Mouse (Mus musculus) heart, postnatal 36 days (tissue): ENCODE results near the gene Itgam. TPM values are rescaled to one million over a fixed set of nuclear protein-coding genes. Genes with fewer than 3 reads are reported as not detected.

Experiments used
- DNase-seq, 2 experiments: peaks; one replicate each; pipeline ENCODE4 v3.0.0; 2021 to 2022
- intact Hi-C: fragments of 180-260 bp; cut with DNase I; formaldehyde crosslinking; loops from one replicate; pipeline ENCODE4 v1.15.1; 2025
- total RNA-seq, 2 experiments: library from RNA; stranded (reverse); gene quantifications; 2 replicates each; pipeline ENCODE4 v1.2.3; 2021

Itgam gene
- total RNA-seq, 2 experiments from 2014 or later, result 7.1 to 7.3 TPM

GRCm38 (mm10) chr7:128056917-128057444 lies 5.5 kb upstream of the Itgam start:
- no peak for DNase-seq
- intact Hi-C loops, result no loop called here

GRCm38 (mm10) chr7:128057860-128058259 lies 4.6 kb upstream of the Itgam start:
- intact Hi-C loops, result no loop called here
- no peak for DNase-seq

GRCm38 (mm10) chr7:128058576-128058975 lies 3.9 kb upstream of the Itgam start:
- DNase-seq, result no peak
- intact Hi-C loops, result no loop called here

- intact Hi-C loops, result no loop called here
- no peak for DNase-seq
Observed at GRCm38 (mm10) chr7:128059091-128059490, 3.3 kb upstream of the Itgam start.

- intact Hi-C loops, result no loop called here
- no peak for DNase-seq
Observed at GRCm38 (mm10) chr7:128063211-128063781, 856 bp downstream of the Itgam start.

DNA sequence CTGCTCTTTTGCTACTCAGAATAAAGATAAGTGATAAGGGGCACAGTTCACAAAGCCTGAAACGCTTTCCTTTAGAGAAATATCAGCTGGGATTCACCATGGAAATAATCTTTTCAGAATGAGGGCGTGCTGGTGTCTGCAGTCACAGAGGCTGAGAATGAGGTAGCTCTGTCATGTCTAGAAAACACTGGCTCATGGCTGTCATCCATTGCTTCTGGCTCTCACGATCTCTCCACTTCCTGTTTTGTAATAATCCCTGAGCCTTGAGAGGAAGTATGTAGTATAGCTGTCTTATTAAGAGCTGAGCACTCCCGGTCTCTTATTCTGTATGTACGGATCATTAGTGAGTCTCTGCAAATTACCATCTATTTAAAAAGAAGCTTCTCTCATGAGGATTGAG lies 3.1 kb downstream of the Itgam start:
- DNase-seq, result no peak
- intact Hi-C loops, result no loop called here

DNA sequence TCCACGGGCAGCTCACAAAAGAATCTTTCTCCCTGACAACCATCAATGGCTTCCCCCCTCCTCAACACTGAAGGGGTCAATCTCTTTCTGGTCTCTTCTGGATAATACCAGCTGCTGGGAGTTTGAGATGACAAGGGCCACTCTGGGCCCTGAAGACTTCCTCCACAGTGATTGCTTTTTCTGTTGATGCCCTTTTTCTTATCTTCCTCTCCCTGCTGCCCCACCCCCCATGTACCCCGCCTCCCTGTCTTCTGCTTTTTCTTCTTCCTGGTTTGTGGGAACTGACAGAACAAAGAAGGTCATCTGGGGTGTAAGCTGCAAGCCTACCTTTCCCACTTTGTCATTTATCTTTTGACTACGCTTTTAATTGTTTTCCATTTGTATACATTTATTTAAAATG lies 5.4 kb downstream of the Itgam start:
- DNase-seq, result peak in 1 of 2 experiments; percentile 13
- intact Hi-C loops, result no loop called here

DNA sequence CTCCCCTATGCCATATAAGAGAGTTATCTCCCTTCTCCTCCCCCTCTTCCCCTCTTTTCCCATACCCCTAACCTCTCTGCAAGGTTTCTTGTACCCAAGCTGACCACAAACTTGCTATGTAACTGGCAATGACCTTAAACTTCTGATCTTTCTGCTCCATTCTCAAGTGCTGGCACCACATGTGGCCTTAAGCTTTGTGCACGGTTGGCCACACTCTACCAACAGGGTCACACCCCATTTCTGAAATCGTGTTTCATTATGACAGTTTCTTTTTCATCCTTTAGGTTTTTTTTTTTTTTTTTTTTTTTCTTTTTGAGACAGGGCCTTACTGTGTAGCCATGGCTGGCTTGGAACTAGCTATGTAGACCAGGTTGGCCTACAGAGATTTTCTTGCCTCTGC lies 7.4 kb downstream of the Itgam start:
- DNase-seq, result no peak
- intact Hi-C loops, result no loop called here

DNA sequence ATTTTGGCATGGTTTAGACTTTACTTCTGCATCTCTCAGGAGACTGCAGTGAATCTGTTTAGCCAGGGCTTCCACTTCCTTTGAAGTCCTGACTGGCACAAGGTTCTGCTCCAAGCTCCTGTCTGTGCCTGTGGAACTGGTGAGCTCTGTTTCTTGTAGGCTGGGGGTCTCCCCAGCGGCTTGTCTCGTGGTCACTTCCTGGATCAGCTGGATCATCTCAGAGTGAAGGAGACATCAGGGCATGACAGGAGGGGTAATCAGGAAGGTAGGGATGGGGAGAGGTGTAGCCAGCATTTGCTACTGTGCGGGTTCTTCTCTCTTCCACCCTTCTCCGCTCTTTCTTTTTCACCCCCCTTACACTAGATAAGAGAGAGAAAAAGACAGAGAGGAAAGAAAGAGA lies 9.4 kb downstream of the Itgam start:
- no peak for DNase-seq
- intact Hi-C loops, result no loop called here

- intact Hi-C loops, result no loop called here
- DNase-seq, result no peak
Observed at GRCm38 (mm10) chr7:128080012-128080411, 17.6 kb downstream of the Itgam start.

DNA sequence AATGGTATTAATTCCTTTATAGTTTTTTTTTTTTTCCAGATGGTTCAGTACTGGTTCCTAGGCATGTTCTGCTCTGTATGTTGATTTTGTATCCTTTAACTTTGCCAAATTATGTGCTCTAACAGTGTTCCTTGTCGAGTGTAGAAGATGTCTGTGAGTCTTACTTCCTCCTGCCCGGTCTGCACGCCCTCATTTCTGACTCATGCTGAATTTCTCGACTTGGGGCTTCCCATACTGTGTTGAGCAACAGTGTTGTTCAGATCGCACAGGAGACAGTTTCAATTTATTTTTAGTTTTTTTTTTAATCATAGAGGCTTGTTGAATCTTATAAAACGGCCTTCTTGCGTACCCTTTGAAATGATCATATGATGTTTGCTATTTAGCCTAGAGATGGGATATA lies 26.7 kb downstream of the Itgam start:
- intact Hi-C loops, result no loop called here
- no peak for DNase-seq

- DNase-seq, result no peak
- intact Hi-C loops, result loop anchor here (2.0 kb wide), 1 partner anchor 111 kb away; no protein-coding TSS in a partner anchor
Observed at GRCm38 (mm10) chr7:128098135-128098534, 35.7 kb downstream of the Itgam start.

DNA sequence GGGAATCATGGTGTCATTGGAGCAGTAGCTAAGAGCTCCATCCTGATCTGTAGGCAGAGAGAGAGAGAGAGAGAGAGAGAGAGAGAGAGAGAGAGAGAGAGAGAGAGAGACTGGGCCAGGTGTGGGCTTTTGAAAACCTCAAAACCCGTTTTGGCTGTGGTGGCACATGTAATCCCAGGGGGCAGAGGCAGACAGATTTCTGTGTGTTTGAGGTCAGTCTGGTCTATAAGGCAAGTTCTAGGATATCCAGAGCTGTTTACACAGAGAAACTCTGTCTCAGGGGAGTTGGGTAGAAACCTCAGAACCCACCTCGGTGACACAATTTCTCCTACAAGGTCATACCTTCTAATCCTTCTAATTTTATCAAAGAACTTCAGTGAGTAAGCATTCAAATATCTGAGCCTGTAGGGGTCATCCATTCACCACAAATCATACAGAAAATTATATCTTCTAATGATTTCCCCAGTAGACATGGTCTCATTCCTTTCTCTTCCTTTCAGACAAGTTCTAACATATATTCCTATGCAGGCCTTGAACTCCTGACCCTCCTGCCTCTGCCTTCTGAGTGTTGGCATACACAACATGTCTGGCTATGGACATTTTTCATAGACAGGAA lies 38.4 kb downstream of the Itgam start:
- intact Hi-C loops, result no loop called here
- DNase-seq, result no peak

DNA sequence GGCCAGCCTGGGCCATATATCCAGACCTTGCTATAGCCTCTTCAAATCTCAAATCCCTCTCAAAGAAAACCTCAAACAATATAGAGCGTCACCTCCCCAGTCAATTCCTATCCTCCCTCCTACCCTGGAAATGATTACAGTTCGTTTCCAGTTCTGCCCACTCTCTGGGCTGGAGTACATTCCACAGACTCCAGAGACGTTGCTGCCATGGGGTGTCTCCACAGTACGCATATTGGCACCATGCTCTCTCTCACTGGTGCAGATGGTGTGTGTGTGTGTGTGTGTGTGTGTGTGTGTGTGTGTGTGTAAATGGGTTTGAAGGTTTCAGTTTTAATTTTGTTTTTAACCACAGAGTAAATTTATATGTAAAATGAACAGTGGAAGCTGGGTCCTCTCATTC lies 42.8 kb downstream of the Itgam start:
- intact Hi-C loops, result no loop called here
- no peak for DNase-seq

GRCm38 (mm10) chr7:128107462-128107861 lies 45.0 kb downstream of the Itgam start:
- intact Hi-C loops, result no loop called here
- DNase-seq, result no peak

DNA sequence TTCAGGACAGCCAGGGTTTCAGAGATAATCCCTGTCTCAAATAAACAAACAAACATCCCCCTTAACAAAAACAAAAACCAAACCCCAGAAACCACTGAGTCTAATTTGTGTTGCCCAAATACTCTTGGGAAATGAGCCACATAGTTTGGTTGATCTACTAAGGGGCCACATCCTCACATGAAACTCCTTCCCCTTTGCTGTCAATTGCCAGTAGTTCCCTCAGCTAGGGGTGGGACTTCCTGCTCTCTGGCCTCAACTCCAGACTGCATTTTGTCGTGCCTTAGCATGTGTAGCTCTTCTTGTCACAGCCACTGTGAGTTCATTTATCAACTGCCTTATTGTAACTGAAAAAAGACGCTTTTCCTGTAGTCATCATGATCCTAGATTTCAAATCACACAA lies 47.9 kb downstream of the Itgam start:
- intact Hi-C loops, result no loop called here
- DNase-seq, result no peak

- intact Hi-C loops, result no loop called here
- DNase-seq, result no peak
Observed at GRCm38 (mm10) chr7:128112131-128112530, 49.7 kb downstream of the Itgam start.

DNA sequence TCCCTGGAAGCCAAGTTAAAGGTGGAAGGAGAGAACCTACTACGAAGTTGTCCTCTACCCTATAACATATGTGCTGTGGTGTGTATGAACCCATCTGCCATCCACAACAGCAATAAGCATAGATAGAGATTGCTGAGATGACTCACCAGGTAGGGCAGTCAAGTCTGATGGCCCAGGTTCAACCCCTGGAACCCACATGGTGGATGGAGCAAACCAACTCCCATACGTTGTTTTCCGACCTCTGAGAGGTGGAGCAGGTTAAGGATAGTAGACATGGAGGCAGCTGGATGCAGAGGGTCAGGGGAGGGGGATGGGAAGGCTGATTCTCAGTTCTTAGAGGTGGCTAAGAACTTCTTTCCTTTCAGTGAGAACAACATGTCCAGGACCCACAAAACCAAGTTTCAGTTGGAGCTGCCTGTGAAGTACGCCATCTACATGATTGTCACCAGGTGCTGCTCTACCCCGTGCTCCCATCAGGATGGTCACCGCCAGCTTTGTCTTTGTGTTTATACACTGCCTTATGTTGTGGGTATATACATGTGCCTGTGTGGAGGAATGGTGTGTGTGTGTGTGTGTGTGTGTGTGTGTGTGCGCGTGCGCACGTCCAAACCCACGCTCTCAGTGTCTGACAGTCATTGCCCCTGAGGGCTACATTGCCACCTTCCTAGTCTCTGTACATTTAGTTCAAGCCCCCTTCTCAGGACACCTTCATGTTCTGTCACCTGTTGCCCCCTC lies 52.1 kb downstream of the Itgam start:
- intact Hi-C loops, result no loop called here
- DNase-seq, result no peak

- intact Hi-C loops, result no loop called here
- peak in 1 of 2 experiments; percentile 0 for DNase-seq
Observed at GRCm38 (mm10) chr7:128115211-128115958, 52.9 kb downstream of the Itgam start.

DNA sequence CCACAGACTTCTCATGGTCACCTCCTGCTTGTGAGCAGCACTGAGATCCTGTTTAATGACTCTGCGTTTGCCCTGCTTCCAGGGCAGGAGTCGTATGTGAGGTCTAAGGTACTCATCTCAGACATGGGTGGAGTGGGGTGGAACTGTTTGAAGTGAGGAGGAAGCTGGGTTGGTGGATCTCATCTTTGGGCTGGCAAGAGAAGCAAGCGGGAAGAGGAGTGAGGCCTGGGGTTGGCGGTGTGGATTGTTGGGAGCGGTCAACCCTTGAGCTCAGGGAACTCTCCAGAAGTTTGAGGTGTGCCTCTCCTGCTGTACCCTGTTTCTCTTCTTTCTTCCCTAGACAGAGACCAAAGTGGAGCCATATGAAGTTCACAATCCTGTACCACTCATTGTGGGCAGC lies 54.0 kb downstream of the Itgam start:
- intact Hi-C loops, result no loop called here
- no peak for DNase-seq
